In genomic region chr11:104267380-104267779, GRCm38 (mm10) we compare ENCODE assay signal across 13 mouse cellular contexts. TPM values are rescaled to one million over a fixed set of nuclear protein-coding genes. Genes with fewer than 3 reads are reported as not detected.
DNase-seq lines count a peak whose midpoint lies in the region; ATAC-seq and TF ChIP-seq lines count a peak whose summit lies in the region.
"Had no signal": no experiment of that assay in that cellular context is flagged by ENCODE, and none has a peak within 500 bp of the region (broad histone marks: within the 10 kb centered on the region; RNA-seq: fewer than 3 reads in every experiment).

No protein-coding gene starts in this region.

- peak overlapping the region; percentile 80 for H3K27ac ChIP-seq in layer of hippocampus, adult 2 months
- H3K27ac ChIP-seq in forebrain, embryonic 14.5 days (ENCODE audit: low read depth, low read length): no peak overlapping the region
- H3K27ac ChIP-seq: limb, embryonic 15.5 days; midbrain, embryonic 13.5 days had no signal

- peak; percentile 50 for ATAC-seq in frontal cortex, adult (ENCODE audit: low TSS enrichment)
- ATAC-seq in forebrain, embryonic 14.5 days: no peak
- ATAC-seq: midbrain, embryonic 13.5 days; Patski had no signal

- H3K36me3 ChIP-seq in forebrain, embryonic 14.5 days (ENCODE audit: control insufficient read depth, insufficient read depth, low read length): no peaks in the 10 kb centered on the region
- H3K36me3 ChIP-seq: limb, embryonic 15.5 days; midbrain, embryonic 13.5 days had no signal

- 81% methylated on average over 11 of the region's 11 CpGs for WGBS in forebrain, embryonic 14.5 days

- H3K9me3 ChIP-seq in forebrain, embryonic 14.5 days (replicated peaks; ENCODE audit: control insufficient read depth, low read length): no peaks in the 10 kb centered on the region
- H3K9me3 ChIP-seq: limb, embryonic 15.5 days; midbrain, embryonic 13.5 days had no signal

- no peak for TF ChIP-seq CTCF in layer of hippocampus, adult 2 months (conservative IDR thresholded peaks at IDR 0.05)

- H3K4me1 ChIP-seq in forebrain, embryonic 14.5 days (ENCODE audit: control insufficient read depth, insufficient read depth, low read length): peaks cover 3% of the 10 kb centered on the region

- DNase-seq in frontal cortex, postnatal 10 days (ENCODE audit: low spot score in 2 of 2): no peak
- no peak for DNase-seq in layer of hippocampus, adult 2 months (ENCODE audit: low spot score in 2 of 2)
- no peak for DNase-seq in layer of hippocampus, adult 11-12 months (ENCODE audit: low spot score)
- peak; percentile 67 for DNase-seq in brain, adult 2 months (ENCODE audit: low read depth, low spot score)
- DNase-seq in kidney, postnatal 25 days: peak; percentile 51 to 81
- DNase-seq in forebrain, embryonic 14.5 days (ENCODE audit: low spot score): no peak
- DNase-seq in testis, postnatal 14 days (ENCODE audit: low spot score): no peak
- DNase-seq: lung, postnatal 14 days; spleen, adult 18-20 months had no signal

- no peak overlapping the region for H3K9ac ChIP-seq in forebrain, embryonic 14.5 days (ENCODE audit: low read length)
- H3K9ac ChIP-seq: limb, embryonic 15.5 days; midbrain, embryonic 13.5 days had no signal

- no peaks in the 10 kb centered on the region for H3K27me3 ChIP-seq in forebrain, embryonic 14.5 days (replicated peaks; ENCODE audit: control insufficient read depth, insufficient read depth, low read length)
- H3K27me3 ChIP-seq: limb, embryonic 15.5 days; midbrain, embryonic 13.5 days; Patski had no signal

- H3K4me2 ChIP-seq in forebrain, embryonic 14.5 days (ENCODE audit: low read length): no peak overlapping the region
- H3K4me2 ChIP-seq: limb, embryonic 15.5 days; midbrain, embryonic 13.5 days had no signal

- no peak overlapping the region for H3K4me3 ChIP-seq in layer of hippocampus, adult 2 months
- H3K4me3 ChIP-seq in forebrain, embryonic 14.5 days (ENCODE audit: low read depth, low read length): no peak overlapping the region
- H3K4me3 ChIP-seq: limb, embryonic 15.5 days; midbrain, embryonic 13.5 days had no signal

RNA-seq across cellular contexts. Expression of gene Mapt, which starts 36.2 kb away (rescaled TPM):
- total RNA-seq in layer of hippocampus, adult 2 months (2021): 100 to 1,000 TPM; 312 to 318 TPM
- 354 and 601 TPM in 2 replicates for polyA plus RNA-seq in forebrain, embryonic 14.5 days (2014; fragmentation: Nextera tagmentation; extraction: Ambion mirVana)

Comparison
In these comparisons a context has a peak if more than half of its experiments do, and no peak if none do; other contexts are left out.
1. DNase-seq: peak in brain, adult 2 months (single experiment) and kidney, postnatal 25 days (2 of 2); none in frontal cortex, postnatal 10 days (0 of 2), layer of hippocampus, adult 2 months (0 of 2), layer of hippocampus, adult 11-12 months (single experiment), forebrain, embryonic 14.5 days (single experiment) and testis, postnatal 14 days (single experiment).